Mouse (Mus musculus) limb, embryonic 10.5 days (tissue): ENCODE data around the gene Syt12. TPM values are rescaled to one million over a fixed set of nuclear protein-coding genes. Genes with fewer than 3 reads are reported as not detected.
A peak's percentile ranks its signal among the peaks of the same experiment; 100 is the strongest.

Experiments used
- DNase-seq: peaks from one replicate; pipeline ENCODE4 v3.0.0-alpha.2; 2017; ENCODE audit warnings: low spot score
- H3K27ac ChIP-seq: fragments of 300-500 bp; sonication (generic); 2 replicates; pipeline ENCODE4 v1.5.1; 2016; ENCODE audit warnings: mild to moderate bottlenecking
- H3K27me3 ChIP-seq: fragments of 300-500 bp; sonication (generic); 2 replicates; pipeline ENCODE4 v1.6.1; 2016; ENCODE audit warnings: low read depth, mild to moderate bottlenecking; ENCODE audit not compliant: poor library complexity, severe bottlenecking
- H3K36me3 ChIP-seq: fragments of 300-500 bp; sonication (generic); 2 replicates; pipeline ENCODE4 v1.6.1; 2016; ENCODE audit warnings: mild to moderate bottlenecking, moderate library complexity
- H3K4me1 ChIP-seq: fragments of 300-500 bp; sonication (generic); 2 replicates; pipeline ENCODE4 v1.6.1; 2016
- H3K4me3 ChIP-seq: fragments of 300-500 bp; sonication (generic); 2 replicates; pipeline ENCODE4 v1.5.1; 2016; ENCODE audit warnings: mild to moderate bottlenecking, moderate library complexity
- H3K9me3 ChIP-seq: fragments of 300-500 bp; sonication (generic); replicated peaks from 2 replicates; pipeline ENCODE4 v1.6.1; 2016; ENCODE audit warnings: mild to moderate bottlenecking
- WGBS: fragments of 180-500 bp; shearing (Covaris S2); methylation state at CpG from one replicate; pipeline ENCODE4 v1.1.7; 2016; 5-methylcytosine and 5-hydroxymethylcytosine counted together
- polyA plus RNA-seq: library from polyadenylated mRNA; unstranded; fragments of >200 nt; fragmentation: Nextera tagmentation; extraction: Ambion mirVana; gene quantifications from 2 replicates; pipeline ENCODE4 v1.2.1, GENCODE M21; 2016

The Syt12 gene
- polyA plus RNA-seq, 1 experiment from 2014 or later, result 0.95 TPM

DNA sequence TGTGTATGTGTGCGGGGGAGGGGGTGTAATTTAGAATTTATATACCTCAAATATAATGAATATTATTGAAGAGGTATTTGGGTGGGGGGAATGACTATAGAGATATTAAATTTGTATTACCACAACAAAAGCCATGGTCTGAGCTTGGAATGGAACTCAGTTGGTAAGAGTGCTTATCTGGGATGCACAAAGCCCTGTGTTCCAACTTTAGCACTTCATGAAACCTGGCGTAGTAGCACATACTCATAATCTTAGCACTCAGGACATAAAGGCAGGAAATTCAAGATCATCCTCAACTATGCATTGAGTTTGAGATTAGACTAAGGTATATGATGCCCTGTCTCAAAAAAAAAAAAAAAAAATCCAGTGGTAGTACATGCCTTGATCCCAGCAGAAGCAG, 72.4 kb downstream of the Syt12 start:
- no peaks in the 10 kb centered on the region for H3K9me3 ChIP-seq
- no peak for DNase-seq
- H3K4me1 ChIP-seq, result no peaks in the 10 kb centered on the region
- 93% methylated on average over 2 of the region's 2 CpGs for WGBS
- H3K27ac ChIP-seq, result no peak overlapping the region
- 0 out of 2 replicates have a peak, but pooled peaks cover 2% of the 10 kb centered on the region for H3K36me3 ChIP-seq
- H3K4me3 ChIP-seq, result no peak overlapping the region
- no peaks in the 10 kb centered on the region for H3K27me3 ChIP-seq

DNA sequence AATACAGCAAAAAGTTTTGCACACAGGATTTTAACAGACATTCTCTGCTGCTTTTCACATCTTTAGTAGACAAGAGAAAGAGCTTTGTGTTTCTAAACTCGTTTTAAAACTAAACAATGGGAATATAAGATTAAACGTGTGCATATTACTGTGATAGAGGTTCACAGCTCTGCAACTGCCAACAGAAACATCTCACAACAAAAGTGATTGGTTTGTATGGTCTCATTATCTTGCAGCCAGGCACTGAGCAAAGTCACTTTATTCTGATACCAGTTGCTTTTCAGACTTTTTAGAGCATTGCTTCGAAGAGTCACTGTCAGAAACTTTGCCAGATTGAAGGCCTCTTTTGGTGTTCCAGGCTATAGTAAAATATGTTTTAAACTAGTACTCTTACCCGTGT, 78.3 kb downstream of the Syt12 start:
- no peak for DNase-seq
- peak overlapping the region; percentile 97; the same call in 1 of the 2 replicates for H3K4me3 ChIP-seq
- H3K27ac ChIP-seq, result no peak overlapping the region
- H3K27me3 ChIP-seq, result no peaks in the 10 kb centered on the region
- 71% methylated on average over 4 of the region's 4 CpGs for WGBS
- H3K9me3 ChIP-seq, result no peaks in the 10 kb centered on the region
- H3K36me3 ChIP-seq, result 0 out of 2 replicates have a peak, but pooled peaks cover 2% of the 10 kb centered on the region
- peaks cover 20% of the 10 kb centered on the region for H3K4me1 ChIP-seq

DNA sequence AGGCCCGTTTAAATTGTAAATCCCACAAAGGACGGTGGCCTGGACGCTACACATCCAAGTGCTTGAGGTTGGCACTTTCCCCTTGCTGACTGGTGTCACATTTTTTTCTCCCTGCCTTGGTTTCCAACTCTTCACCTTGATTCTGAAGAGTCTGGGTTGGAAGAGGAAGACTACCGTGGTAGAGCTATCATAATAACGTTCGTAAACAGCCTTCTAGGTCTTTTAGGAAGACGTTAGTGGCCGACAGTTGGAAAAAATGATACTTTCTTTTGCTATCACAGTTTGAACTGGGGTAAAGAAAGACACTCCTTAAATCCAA, 78.7 kb downstream of the Syt12 start:
- peak overlapping the region; percentile 98 for H3K27ac ChIP-seq
- no peak for DNase-seq
- no peaks in the 10 kb centered on the region for H3K27me3 ChIP-seq
- no peaks in the 10 kb centered on the region for H3K9me3 ChIP-seq
- WGBS, result 29% methylated on average over 8 of the region's 8 CpGs
- peaks cover 20% of the 10 kb centered on the region for H3K4me1 ChIP-seq
- peak overlapping the region; percentile 97 for H3K4me3 ChIP-seq
- H3K36me3 ChIP-seq, result peaks cover 4% of the 10 kb centered on the region

DNA sequence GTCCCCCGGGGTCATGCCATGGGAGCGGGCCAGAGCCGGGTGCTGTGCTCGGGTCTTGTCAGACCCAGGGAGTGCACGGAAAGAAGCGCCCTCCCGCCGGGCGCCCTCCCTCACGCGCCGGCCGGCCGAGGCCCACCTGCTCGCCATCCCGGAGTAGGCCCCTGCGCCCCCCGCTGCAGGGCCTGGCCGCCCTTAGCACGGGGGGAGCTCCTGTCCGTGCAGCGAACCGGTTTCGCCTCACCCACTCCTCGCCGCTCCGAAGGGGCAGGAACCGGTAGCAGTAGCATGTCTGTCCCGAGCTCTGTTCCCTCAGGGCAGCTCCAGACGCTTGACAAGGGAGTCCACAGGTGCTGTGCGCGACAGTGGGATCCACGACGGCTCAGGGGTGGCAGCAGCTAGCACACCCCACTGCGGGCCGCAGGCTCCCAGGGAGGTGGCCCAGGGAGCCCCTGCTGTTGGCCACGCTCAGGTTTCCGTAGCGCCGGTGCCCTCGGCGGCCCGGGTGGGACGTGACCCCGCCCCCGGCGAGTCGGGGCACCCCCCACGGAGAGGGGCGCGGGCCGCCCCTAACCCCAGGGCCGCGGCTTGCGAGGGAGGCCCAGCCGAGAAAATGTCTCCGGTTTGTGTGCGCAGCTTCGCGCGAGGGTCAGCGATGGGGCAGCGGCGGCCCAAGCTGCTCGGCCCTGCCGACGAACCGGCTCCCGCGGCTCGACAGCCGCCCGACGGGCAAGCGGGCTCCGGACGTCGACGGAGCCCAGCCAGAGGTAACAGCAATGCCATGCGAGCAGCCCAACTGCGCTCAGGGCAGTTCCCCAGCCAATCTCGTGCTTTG, 79.2 kb downstream of the Syt12 start, which contains the start of gene Kdm2a:
Gene Kdm2a (minus strand): TSS at position 488 of the 832 bp plus-strand sequence.
- H3K27ac ChIP-seq, result peak within 1 kb of the TSS; percentile 98
- H3K27me3 ChIP-seq, result no peaks in the 10 kb centered on the region
- H3K4me3 ChIP-seq, result peak within 1 kb of the TSS; percentile 97
- WGBS, result under 1% methylated on average over 82 of the region's 82 CpGs
- H3K36me3 ChIP-seq, result peaks cover 10% of the 10 kb centered on the region
- peak; percentile 74 for DNase-seq
- peaks cover 20% of the 10 kb centered on the region for H3K4me1 ChIP-seq
- no peaks in the 10 kb centered on the region for H3K9me3 ChIP-seq

DNA sequence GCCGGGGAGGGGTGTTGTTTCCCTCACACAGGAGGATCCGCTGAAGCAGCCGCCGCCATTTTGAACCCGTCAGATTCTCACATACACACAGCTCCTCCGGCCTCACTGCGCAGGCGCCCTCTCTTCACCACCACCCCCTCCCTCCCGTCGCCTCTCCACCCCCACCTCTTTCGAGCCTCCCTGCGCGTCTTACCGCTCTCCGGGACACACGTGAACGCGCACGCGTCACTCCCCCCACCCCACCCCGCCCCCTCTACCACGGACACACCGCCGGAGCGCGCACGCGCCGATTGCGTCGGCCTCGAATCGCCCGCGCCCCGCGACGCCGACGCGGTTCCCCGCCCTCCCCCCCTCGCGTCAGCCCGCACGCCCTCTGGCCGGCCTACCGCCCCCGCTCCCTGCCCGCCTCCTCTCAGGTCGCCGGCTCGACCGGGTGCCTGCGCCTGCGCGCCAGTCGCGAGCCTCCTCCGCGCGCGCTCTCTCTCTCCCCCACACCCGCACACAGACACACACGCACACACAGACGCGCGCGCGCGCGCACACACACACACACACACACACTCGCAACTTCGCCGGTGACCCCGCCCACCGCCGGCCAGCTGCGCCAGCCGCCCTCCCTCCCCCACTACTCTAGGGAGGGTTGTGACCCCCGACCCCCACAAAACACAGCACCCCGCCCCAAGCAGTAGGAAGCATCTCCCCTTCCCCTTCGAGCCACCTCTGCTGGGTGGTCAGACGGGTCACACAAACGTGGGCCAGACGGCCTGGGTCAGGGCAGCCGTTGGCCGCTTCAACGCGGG, 80.0 kb downstream of the Syt12 start:
- DNase-seq, result peak; percentile 100
- under 1% methylated on average over 87 of the region's 90 CpGs for WGBS
- H3K4me3 ChIP-seq, result peak overlapping the region; percentile 97
- no peaks in the 10 kb centered on the region for H3K27me3 ChIP-seq
- H3K27ac ChIP-seq, result peak overlapping the region; percentile 98
- H3K9me3 ChIP-seq, result no peaks in the 10 kb centered on the region
- H3K4me1 ChIP-seq, result peaks cover 20% of the 10 kb centered on the region
- H3K36me3 ChIP-seq, result peaks cover 13% of the 10 kb centered on the region

DNA sequence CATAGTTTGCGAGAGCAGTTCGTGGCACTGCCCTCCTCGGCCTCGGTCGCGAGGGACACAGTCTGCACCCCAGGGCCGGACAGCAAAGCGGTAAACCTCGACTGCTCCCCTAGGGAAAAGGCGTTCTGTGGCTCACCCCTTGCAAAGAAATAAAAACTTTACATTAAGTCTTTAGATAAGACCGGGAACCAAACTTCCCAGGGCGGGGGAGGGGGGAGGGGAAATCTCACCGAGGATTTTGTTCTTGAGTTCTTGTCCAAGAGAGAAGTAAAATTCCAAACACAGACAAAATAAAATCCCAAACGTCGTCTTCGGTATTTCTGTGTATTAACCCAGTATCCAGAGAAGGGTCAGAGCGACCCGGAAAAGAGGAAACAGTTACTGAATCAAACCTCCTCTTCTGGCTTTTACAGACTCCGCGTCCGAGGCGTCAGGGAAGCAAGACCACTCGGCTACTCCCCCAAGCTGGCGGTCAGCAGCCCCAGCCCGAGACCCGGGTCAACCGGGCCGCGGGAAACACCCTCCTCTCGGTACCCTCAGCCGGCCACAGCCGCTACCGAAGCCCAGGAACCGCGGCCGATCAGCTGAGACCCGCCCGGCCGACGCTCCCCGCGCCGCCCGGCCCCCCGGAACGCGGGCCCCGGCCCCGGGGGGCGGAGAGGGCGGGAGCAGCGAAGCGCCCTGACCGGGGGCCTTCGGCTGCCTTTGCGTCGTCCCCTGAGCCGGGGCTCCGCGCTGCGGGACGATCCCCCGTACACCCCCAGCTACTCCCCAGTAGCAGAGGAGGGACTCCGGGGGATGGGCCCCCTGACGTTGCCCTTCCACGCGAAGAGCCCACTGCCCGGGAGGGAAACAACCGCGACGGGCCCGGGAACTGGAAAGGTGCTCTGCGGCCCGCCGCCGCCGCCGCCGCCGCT, 80.9 kb downstream of the Syt12 start:
- Histone ChIP-seq H3K27me3 (no peaks in the 10 kb centered on the region), H3K4me1 (peaks cover 20% of the 10 kb centered on the region), H3K4me3 (peak overlapping the region; percentile 97), H3K27ac (peak overlapping the region; percentile 98), H3K9me3 (no peaks in the 10 kb centered on the region), H3K36me3 (peaks cover 21% of the 10 kb centered on the region)
- DNase-seq, result peak; percentile 52
- WGBS, result under 1% methylated on average over 64 of the region's 80 CpGs

Other genes with a start within 250 kb of the Syt12 start
- gene Pold4, start 245.5 kb downstream of the Syt12 start, polyA plus RNA-seq, result 14.0 and 16.2 TPM in 2 replicates
- 2.5 and 4.4 TPM in 2 replicates for gene Ssh3, start 208.3 kb downstream of the Syt12 start, polyA plus RNA-seq
- 5.5 and 7.9 TPM in 2 replicates for gene Ankrd13d, start 194.3 kb downstream of the Syt12 start, polyA plus RNA-seq
- gene Grk2, start 171.2 kb downstream of the Syt12 start, polyA plus RNA-seq, result 14.6 and 15.5 TPM in 2 replicates
- gene Kdm2a, start 79.2 kb downstream of the Syt12 start, polyA plus RNA-seq, result 67.6 and 77.9 TPM in 2 replicates
- 24.7 and 32.9 TPM in 2 replicates for gene Rhod, start 38.0 kb downstream of the Syt12 start, polyA plus RNA-seq
- gene 2010003K11Rik, start 21.1 kb upstream of the Syt12 start, polyA plus RNA-seq, result not detected in 2 replicates
- gene Pcx, start 33.0 kb upstream of the Syt12 start, polyA plus RNA-seq, result 15.8 and 18.8 TPM in 2 replicates
- 7.8 and 8.0 TPM in 2 replicates for gene Lrfn4, start 138.2 kb upstream of the Syt12 start, polyA plus RNA-seq
- 85.7 and 90.4 TPM in 2 replicates for gene Rce1, start 148.2 kb upstream of the Syt12 start, polyA plus RNA-seq
- gene Gm960, start 221.2 kb upstream of the Syt12 start, polyA plus RNA-seq, result 1.5 and 4.5 TPM in 2 replicates
- 3.4 and 4.2 TPM in 2 replicates for gene Sptbn2, start 233.7 kb upstream of the Syt12 start, polyA plus RNA-seq